ENCODE assay signal across 17 mouse cellular contexts in genomic region chr6:39606862-39607261, GRCm38 (mm10). TPM values are rescaled to one million over a fixed set of nuclear protein-coding genes. Genes with fewer than 3 reads are reported as not detected.
DNase-seq lines count a peak whose midpoint lies in the region; ATAC-seq and TF ChIP-seq lines count a peak whose summit lies in the region.
"Had no signal": no experiment of that assay in that cellular context is flagged by ENCODE, and none has a peak within 500 bp of the region (broad histone marks: within the 10 kb centered on the region; RNA-seq: fewer than 3 reads in every experiment).

No protein-coding gene starts in this region.

- 39% methylated on average over 3 of the region's 3 CpGs for WGBS in intestine, postnatal 0 days
- WGBS in intestine, embryonic 16.5 days: 56% methylated on average over 3 of the region's 3 CpGs

- TF ChIP-seq CTCF in intestine, postnatal 0 days (IDR thresholded peaks at IDR 0.05; ENCODE audit: low read depth): no peak

- no peaks in the 10 kb centered on the region for H3K27me3 ChIP-seq in intestine, postnatal 0 days (replicated peaks; ENCODE audit: control insufficient read depth, insufficient read depth, low read length)
- no peaks in the 10 kb centered on the region for H3K27me3 ChIP-seq in intestine, embryonic 16.5 days (replicated peaks; ENCODE audit: control insufficient read depth, insufficient read depth, low read length)
- H3K27me3 ChIP-seq in splenic B cell, adult 2 months (ENCODE audit: control insufficient read depth, insufficient read depth, low read length, poor library complexity, severe bottlenecking): no peaks in the 10 kb centered on the region
- H3K27me3 ChIP-seq: embryonic facial prominence, embryonic 13.5 days; heart, embryonic 15.5 days had no signal

- DNase-seq in 416B (ENCODE audit: low read depth): peak; percentile 16
- DNase-seq in T-cell, adult 2 months (ENCODE audit: low spot score): peak; percentile 50
- peak; percentile 74 for DNase-seq in splenic B cell, adult 2 months (ENCODE audit: low read depth, low spot score)
- no peak for DNase-seq in right cerebral cortex, adult 18-20 months
- no peak for DNase-seq in urinary bladder, adult 18-20 months (ENCODE audit: low spot score in 2 of 2)
- DNase-seq in cerebellum, postnatal 14 days: no peak
- DNase-seq: adrenal gland, postnatal 36 days; cerebellum, adult 11 months; gastrocnemius, postnatal 10 days had no signal

- H3K9ac ChIP-seq in intestine, postnatal 0 days (ENCODE audit: low read depth, low read length): no peak overlapping the region
- no peak overlapping the region for H3K9ac ChIP-seq in intestine, embryonic 16.5 days (ENCODE audit: low read depth, low read length)
- H3K9ac ChIP-seq: embryonic facial prominence, embryonic 13.5 days; heart, embryonic 15.5 days had no signal

- 0 out of 2 replicates have a peak overlapping the region, but pooled peaks have one; percentile 13 for H3K4me2 ChIP-seq in intestine, postnatal 0 days (replicated peaks; ENCODE audit: low read depth)
- H3K4me2 ChIP-seq in intestine, embryonic 16.5 days (ENCODE audit: low read depth, low read length): no peak overlapping the region
- H3K4me2 ChIP-seq: embryonic facial prominence, embryonic 13.5 days; heart, embryonic 15.5 days had no signal

- ATAC-seq in intestine, postnatal 0 days: 0 out of 2 replicates have a peak, but pooled peaks have one; percentile 31
- ATAC-seq in intestine, embryonic 16.5 days: no peak; the same call in 1 of the 2 replicates
- ATAC-seq: forebrain, embryonic 14.5 days; hindbrain, embryonic 16.5 days had no signal

- H3K36me3 ChIP-seq in intestine, postnatal 0 days (ENCODE audit: control insufficient read depth, insufficient read depth): peaks cover 6% of the 10 kb centered on the region; the same call in 1 of the 2 replicates
- no peaks in the 10 kb centered on the region for H3K36me3 ChIP-seq in intestine, embryonic 16.5 days (ENCODE audit: control insufficient read depth, insufficient read depth, low read length)
- H3K36me3 ChIP-seq in splenic B cell, adult 2 months (ENCODE audit: control insufficient read depth, insufficient read depth, low read length, poor library complexity, severe bottlenecking): peaks cover 1% of the 10 kb centered on the region

- no peak overlapping the region for H3K4me3 ChIP-seq in intestine, postnatal 0 days (ENCODE audit: low read depth, low read length)
- H3K4me3 ChIP-seq in intestine, embryonic 16.5 days (ENCODE audit: low read length): no peak overlapping the region
- H3K4me3 ChIP-seq: embryonic facial prominence, embryonic 13.5 days; heart, embryonic 15.5 days; limb, embryonic 10.5 days; midbrain, embryonic 10.5 days had no signal

- H3K27ac ChIP-seq in intestine, postnatal 0 days (ENCODE audit: low read depth, low read length): no peak overlapping the region
- no peak overlapping the region for H3K27ac ChIP-seq in intestine, embryonic 16.5 days (ENCODE audit: low read length)
- H3K27ac ChIP-seq: embryonic facial prominence, embryonic 13.5 days; limb, embryonic 10.5 days; midbrain, embryonic 10.5 days had no signal

- 0 out of 2 replicates have a peak, but pooled peaks cover 3% of the 10 kb centered on the region for H3K4me1 ChIP-seq in intestine, postnatal 0 days (replicated peaks; ENCODE audit: control insufficient read depth, insufficient read depth, low read length)
- 0 out of 2 replicates have a peak, but pooled peaks cover 2% of the 10 kb centered on the region for H3K4me1 ChIP-seq in intestine, embryonic 16.5 days (ENCODE audit: control insufficient read depth, insufficient read depth, low read length)
- H3K4me1 ChIP-seq: embryonic facial prominence, embryonic 13.5 days; limb, embryonic 10.5 days; midbrain, embryonic 10.5 days had no signal

- H3K9me3 ChIP-seq in intestine, postnatal 0 days (ENCODE audit: control insufficient read depth): no peaks in the 10 kb centered on the region
- H3K9me3 ChIP-seq in intestine, embryonic 16.5 days (ENCODE audit: control insufficient read depth, low read length): no peaks in the 10 kb centered on the region
- H3K9me3 ChIP-seq: embryonic facial prominence, embryonic 13.5 days; heart, embryonic 15.5 days; limb, embryonic 10.5 days; midbrain, embryonic 10.5 days had no signal

RNA-seq across cellular contexts. Expression of gene Ndufb2, which starts 14.5 kb away (rescaled TPM):
- 483 and 498 TPM in 2 replicates for polyA plus RNA-seq in intestine, postnatal 0 days (2015; fragmentation: Nextera tagmentation; extraction: Ambion mirVana)
- polyA plus RNA-seq in intestine, embryonic 16.5 days (2015; fragmentation: Nextera tagmentation; extraction: Ambion mirVana): 408 and 423 TPM in 2 replicates

RNA-seq across cellular contexts. Expression of gene Gm42420, which starts 21.3 kb away (rescaled TPM):
- 0.60 and 2.0 TPM in 2 replicates for polyA plus RNA-seq in intestine, postnatal 0 days (2015; fragmentation: Nextera tagmentation; extraction: Ambion mirVana)
- polyA plus RNA-seq in intestine, embryonic 16.5 days (2015; fragmentation: Nextera tagmentation; extraction: Ambion mirVana): 1.5 and 2.1 TPM in 2 replicates
- polyA plus RNA-seq: embryonic facial prominence, embryonic 13.5 days; forebrain, embryonic 14.5 days; heart, embryonic 15.5 days had no signal

RNA-seq across cellular contexts. Expression of gene Adck2, which starts 33.2 kb away (rescaled TPM):
- 18.0 and 19.4 TPM in 2 replicates for polyA plus RNA-seq in intestine, postnatal 0 days (2015; fragmentation: Nextera tagmentation; extraction: Ambion mirVana)
- 30.5 and 30.8 TPM in 2 replicates for polyA plus RNA-seq in intestine, embryonic 16.5 days (2015; fragmentation: Nextera tagmentation; extraction: Ambion mirVana)

RNA-seq across cellular contexts. Expression of gene Dennd2a, which starts 49.2 kb away (rescaled TPM):
- 3.8 and 3.9 TPM in 2 replicates for polyA plus RNA-seq in intestine, postnatal 0 days (2015; fragmentation: Nextera tagmentation; extraction: Ambion mirVana)
- 6.5 and 8.1 TPM in 2 replicates for polyA plus RNA-seq in intestine, embryonic 16.5 days (2015; fragmentation: Nextera tagmentation; extraction: Ambion mirVana)

Comparison
In these comparisons a context has a peak if more than half of its experiments do, and no peak if none do; other contexts are left out.
1. DNase-seq: peak in 416B (single experiment), T-cell, adult 2 months (single experiment) and splenic B cell, adult 2 months (single experiment); none in right cerebral cortex, adult 18-20 months (single experiment), urinary bladder, adult 18-20 months (0 of 2) and cerebellum, postnatal 14 days (0 of 2).